Mouse (Mus musculus) hematopoietic stem cell, adult 5-6 weeks (primary cell): ENCODE data around the gene Ormdl3. TPM values are rescaled to one million over a fixed set of nuclear protein-coding genes. Genes with fewer than 3 reads are reported as not detected.

Experiments used
- ATAC-seq, 2 experiments: fragments of 125-278 bp in 1 of 2; replicated peaks in 1 of 2; 2 replicates each; pipeline ENCODE4 v1.8.0; 2016 to 2017; ENCODE audit warnings: inconsistent platforms in 2 of 2, mild to moderate bottlenecking in 2 of 2, moderate number of reproducible peaks in 2 of 2, low read depth in 1 of 2, moderate TSS enrichment in 1 of 2; ENCODE audit not compliant: low FRiP score in 2 of 2, poor library complexity in 2 of 2, severe bottlenecking in 2 of 2, insufficient read depth in 1 of 2, low TSS enrichment in 1 of 2
- total RNA-seq: library from RNA; stranded (forward); fragments of 172-1452, 232-1000 nt; gene quantifications from 2 replicates; pipeline ENCODE4 v1.2.3, GENCODE M21; 2017

Gene Ormdl3
- total RNA-seq, 1 experiment from 2014 or later: 28.1 TPM

DNA sequence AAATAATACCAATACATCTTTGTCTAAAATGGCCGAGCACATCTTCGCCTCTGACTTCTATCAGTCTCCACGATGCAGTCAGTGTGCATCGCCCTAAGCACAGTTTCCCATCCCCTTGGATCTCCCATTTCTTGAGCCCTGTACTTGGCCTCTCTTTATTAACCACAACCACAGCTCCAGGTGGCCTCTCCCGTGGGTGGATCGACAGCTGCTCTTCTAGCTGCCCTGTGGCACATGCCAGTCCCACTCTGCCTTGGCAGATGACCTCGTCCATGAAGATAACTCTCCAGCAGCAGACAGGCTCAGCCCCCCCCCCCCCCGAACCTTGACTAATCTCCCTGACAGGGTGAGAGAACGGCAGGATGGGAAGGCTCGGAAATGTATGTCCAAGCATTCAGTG lies 8.3 kb upstream of the Ormdl3 start:
- ATAC-seq: no peak

DNA sequence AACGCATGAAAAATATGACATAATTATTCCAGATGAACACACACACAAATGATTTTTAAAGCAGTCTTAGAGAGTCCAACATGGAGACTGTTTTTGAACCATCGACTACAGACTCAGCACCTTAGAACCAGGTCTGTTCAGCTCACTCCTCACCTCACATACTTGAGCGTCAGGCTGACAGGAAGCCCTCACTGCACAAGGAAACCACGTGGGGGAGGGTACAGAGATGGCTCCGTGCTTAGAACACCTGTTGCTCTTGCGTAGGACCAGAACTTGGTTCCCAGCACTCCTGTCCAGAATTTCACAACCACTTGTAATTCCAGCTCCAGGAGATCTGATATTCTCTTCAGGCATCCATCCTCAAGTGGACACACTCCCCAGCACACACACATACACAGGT lies 7.9 kb upstream of the Ormdl3 start:
- ATAC-seq: no peak

DNA sequence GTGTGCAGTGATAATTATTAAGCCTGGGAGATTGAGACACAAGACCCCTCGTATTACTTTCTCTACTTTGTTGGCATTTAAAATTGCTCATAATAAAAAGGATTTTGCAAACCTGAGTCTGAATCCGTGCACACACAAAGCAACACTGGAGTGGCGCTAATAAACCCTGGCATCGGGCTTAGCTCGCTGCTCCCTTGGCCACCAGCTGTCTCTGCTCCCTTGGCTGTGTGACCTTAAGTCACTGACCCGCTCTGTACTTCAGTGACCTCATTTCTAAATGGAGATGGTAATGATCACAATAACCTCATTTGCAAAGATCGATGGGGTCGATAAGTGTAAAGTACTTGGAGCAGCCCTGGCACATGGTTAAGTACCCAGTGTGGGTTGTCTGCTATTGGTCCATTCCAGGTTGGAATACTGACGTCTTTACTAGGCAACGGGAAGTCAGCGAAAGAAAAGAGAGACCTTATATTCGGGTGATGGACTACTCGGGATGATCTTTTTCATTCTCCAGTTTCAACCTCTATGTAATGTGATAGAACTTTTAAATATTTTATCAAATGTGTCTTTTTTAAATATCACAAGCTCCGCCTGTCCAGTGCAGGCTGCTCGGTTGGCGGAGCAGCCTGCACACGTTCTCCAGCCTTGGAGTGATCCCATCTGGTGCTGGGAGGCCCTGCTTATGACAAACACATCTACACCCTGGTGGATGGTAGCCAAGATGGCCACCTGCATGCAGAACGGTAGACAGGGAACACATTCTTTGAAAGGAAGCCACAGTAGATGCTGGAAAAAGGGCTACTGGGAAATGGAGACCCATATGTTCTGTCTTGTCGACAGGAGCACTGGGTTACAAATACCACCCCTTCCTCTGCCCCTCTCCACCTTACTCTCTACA lies 3.6 kb upstream of the Ormdl3 start:
- ATAC-seq: no peak

DNA sequence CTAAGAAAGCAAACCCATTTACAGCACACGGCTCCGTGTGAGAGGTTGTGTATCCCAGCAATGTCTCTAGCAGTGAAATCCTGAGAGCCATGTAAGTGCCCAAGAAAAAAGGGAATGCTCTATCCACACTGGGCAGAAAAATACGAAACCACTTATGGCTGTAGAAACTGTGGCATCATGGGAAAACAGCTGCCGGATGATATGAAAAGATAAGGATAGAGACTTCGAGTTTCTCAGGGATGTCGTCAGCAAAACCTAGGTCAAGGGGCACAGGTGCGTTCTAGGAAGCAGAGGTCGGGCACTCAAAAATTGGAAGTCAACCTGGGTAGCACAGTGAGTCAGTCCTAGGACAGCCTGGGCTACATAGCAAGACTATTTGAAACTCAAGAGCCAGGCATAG lies 2.1 kb upstream of the Ormdl3 start:
- ATAC-seq: no peak

DNA sequence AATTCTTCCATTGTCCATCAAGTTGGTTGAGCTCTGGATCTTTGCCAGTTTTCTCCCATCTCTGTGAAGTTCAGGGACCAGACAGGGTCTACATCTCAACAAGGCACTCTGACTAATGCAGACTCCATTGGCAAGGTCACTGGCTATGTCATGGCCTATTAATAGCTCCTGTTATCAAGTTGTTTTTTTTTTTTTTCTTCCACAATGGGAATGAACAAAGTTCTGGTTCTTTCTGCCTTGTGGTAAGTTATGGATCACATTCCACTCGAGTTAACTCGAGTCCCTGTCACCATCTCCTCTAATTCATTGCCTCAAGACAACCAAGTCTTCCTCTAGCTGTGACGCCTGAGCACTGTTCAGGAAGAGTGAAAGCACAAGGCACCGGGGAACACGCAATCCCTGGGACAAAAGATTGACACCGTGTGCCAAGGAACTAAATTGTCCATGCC lies 1.7 kb upstream of the Ormdl3 start:
- ATAC-seq: no peak

DNA sequence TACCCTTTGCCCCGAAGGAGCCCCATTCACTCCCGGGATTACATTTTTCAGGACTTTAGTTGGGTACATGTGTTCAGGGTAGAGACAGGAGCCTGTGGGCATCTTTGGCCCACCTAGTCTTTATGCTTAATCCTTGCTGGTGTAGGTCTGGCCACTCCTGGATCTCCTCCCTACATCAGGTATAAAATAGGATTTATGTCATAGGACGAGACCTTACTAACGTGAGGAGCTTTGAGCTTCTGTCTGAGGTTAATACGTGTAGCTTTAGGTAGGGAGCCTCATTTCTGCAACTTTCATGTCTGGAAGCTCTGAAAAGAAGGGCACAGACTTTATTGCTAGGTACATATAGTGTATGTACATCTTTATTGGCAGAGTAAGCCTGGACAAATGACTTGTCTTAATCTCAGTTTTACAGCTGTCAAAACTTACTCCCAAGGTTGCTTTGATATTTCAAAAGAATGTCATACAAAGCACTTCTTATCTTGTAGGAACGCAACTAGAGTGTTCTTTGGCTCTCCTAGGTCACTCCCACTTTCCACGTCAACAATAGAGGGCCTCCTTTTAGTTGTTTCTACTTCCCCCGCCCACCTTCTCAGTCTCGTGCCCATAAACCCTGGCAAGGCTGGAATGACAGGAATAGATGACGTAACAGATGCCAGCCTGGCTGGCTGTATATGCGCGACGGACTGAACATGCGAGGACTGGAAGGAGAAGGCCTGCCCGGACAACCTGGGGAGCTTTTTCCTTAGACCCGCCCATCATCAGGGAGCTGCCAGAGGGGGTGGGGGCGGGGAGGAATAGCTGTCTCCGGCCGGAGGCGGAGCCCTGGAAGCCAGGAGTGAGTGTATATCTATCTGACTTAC lies 747 bp upstream of the Ormdl3 start:
- peak; percentile 64 to 77 for ATAC-seq

DNA sequence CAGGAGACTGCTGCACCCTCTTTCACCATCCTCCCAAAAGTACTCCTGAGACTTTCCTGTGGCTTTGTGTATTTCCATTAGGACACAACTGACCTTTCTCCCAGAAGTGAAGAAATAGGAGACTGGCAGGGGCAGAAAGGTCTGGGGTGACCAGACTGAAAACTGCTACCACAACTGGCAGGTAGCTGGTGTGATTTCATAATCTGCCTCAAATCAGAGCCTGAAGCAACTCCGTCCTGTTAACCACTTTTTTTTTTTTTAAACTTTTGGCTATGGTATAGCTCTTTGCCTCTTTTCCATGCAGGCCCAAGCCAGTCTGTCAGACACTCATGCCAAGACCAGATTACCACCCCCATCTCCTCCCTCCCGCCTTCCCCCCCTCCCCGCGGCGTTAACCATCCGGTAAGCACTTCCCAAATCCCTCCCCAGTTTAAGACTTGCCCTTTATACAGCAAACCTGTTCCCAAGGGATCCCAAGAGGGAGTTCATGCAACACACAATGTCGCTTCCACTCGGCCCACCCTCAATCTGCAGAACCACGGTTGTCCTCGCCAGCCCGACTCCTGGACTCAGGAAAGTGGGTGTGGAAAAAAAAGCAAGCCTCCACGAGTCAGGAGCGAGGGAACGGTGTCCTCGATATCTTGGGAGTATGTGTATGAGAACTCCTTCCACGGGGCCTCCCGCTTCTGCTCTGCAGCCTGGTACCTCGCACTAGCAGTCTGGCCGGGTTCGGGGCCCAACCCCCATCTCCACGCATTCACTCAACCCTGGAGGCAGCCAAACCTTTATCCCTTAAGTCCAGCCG lies 879 bp downstream of the Ormdl3 start:
- no peak for ATAC-seq

DNA sequence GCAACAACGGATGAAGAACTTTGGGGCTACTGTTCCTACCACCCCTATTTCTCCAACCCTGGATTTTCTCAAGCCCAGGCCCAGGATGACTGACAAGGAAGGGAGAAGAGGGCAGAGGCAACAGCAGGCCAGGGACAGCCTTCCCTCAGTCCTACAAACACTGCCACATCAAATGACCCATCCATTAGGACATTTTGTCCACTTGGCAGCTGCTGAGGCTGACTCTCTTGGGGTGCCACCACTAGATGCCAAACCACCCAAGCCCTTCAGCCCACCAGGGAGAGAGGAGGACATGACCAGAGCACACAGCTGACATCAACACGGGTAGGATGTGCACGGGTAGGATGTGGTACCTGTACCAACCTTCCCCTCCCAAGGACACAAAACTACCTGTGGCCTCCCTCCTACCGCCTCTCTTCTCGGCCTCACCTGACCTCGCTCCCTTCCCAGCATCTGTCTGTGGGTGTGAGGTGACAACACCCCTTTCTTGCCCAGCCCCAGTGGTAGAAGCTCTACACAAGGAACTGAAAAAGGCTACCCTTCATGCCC lies 2.5 kb downstream of the Ormdl3 start:
- ATAC-seq: no peak

DNA sequence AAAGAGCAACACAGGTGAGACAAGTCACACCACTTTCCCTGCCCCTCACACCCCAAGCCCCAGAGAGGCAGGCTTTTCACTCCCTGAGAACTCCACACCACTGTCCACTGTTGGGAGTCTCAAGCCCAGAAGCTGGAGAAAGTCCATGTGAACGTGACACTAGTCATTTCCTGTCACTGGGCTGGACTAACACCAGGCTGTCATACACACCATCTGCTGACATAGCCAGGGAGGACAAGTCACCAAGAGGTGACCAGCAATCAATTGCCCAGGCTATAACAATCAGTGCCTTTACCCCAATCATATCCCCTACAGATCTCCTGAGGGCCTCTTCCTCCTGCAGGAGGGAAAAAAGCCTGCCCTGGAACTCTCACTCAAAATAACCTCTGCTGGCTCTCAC lies 3.0 kb downstream of the Ormdl3 start:
- ATAC-seq: no peak

DNA sequence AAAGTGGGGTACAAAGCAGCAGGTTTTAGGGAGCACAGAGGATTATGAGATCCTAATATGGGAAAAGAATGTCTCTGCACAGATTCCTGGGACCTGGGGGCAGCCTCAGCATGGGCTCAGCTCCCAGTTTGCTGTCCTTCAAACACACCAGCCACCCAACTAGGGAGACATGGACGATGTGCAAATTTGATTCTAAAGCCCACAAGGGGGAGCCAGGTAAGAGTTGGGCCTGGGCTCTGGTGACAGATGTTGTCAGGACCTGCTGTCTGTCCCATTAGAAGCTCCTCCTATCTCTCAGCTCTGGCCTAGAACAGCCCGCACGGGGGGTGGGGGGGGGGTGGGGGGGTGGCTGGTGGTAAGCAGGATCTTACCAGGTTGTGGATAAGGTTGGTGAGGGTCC lies 3.6 kb downstream of the Ormdl3 start:
- ATAC-seq: no peak

DNA sequence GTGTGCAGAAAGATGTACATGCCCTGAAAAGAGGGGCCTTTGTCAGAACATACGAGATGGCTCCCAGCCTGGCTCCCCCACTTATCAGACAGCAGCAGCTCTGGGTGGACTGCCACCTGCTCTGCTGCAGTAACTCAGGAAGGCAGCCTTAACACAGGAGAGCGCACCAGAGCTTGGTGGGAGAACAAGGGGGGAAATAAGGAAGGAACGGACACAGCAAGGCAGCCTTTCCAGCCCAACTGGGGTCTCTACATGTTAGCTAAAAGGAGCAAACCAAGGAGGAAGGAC lies 4.0 kb downstream of the Ormdl3 start:
- no peak for ATAC-seq

DNA sequence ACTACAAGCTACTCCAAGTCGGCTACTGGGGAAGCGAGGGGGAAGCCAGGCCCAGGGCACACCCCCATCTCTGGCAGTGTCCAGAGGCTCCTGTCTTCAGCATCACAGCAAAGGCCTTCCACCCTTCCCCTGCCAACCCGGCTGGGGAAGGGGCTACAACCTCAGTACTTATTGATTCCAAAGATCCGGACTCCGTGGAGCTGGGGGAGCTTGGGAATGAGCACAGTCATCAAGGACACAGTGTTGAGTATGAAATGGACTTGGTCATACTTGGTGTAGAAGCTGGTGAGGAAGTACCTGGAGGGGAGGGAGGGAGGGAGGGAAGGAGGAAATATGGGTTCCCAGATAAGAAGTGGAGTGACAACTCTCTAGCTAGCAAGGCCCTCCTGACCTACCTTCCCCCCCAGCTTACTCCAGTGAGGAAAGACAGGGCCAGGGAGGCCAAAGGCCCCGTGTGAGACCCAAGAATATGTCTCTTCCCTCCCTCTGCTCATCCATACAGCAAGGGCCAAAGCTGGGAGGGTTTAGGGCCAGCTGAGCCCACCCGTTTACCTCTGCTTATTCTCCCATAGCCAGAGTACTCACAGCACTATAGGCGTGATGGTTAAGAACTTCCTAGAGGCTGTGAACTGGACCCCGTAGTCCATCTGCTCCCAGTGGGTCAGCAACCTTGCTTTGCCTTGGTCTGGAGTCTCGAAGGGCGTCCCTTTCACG lies 4.5 kb downstream of the Ormdl3 start:
- peak; percentile 24 to 47 for ATAC-seq

DNA sequence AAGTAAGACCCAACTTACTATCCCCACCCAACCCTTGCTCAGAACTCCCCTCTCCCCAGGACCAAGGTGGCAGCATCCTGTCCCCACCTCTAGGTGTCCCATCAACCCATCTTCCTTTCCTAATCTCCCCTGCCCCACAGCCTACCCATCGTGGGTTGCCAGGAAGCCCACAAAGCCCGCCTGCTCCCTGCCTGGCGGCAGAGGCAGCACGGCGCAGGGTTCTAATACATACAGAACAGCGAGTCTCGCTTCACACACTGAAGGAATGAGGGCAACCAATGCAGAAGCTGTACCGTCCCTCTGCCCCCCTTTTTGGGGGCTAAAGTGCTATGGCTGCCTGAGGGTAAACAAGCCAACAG lies 5.2 kb downstream of the Ormdl3 start:
- ATAC-seq: 0 out of 4 replicates have a peak, but pooled peaks of 1 of the 2 experiments have one; percentile 1

DNA sequence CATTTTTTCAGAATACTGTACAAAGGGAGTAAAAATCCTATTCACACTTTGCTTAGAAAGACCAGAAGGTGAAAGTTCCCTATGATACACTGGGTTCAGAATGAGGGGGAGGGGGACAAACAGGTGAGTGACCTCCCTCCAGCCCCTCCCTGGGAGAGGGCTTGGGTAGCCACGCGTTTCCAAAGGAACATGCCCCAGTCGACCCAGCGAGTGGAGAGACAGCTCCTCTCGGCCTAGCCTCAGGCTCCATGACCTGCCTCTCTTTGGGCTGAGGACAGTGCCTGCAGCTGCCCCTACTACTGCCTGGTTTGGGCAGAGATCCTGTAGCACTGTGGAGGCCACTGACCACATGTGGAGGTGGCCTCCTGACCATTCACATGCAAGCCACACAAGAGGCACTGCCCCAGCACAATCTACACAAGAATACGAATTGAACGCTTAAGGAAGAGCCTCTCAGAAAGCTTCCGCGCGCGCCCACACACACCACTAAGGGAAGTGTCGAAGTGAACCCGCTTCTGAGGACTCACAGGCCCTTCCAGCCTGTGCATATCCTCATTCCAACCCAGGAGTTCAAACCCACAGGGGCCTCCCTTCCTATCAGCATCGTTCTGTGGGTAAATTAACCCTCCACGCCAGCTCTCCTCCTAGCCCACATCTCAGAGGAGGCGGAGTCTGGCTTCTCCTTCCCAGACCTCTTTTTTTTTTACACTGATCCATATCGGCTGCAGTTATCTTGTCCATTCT lies 5.7 kb downstream of the Ormdl3 start:
- peak; percentile 14 to 49; a peak in 3 of 4 replicates for ATAC-seq

DNA sequence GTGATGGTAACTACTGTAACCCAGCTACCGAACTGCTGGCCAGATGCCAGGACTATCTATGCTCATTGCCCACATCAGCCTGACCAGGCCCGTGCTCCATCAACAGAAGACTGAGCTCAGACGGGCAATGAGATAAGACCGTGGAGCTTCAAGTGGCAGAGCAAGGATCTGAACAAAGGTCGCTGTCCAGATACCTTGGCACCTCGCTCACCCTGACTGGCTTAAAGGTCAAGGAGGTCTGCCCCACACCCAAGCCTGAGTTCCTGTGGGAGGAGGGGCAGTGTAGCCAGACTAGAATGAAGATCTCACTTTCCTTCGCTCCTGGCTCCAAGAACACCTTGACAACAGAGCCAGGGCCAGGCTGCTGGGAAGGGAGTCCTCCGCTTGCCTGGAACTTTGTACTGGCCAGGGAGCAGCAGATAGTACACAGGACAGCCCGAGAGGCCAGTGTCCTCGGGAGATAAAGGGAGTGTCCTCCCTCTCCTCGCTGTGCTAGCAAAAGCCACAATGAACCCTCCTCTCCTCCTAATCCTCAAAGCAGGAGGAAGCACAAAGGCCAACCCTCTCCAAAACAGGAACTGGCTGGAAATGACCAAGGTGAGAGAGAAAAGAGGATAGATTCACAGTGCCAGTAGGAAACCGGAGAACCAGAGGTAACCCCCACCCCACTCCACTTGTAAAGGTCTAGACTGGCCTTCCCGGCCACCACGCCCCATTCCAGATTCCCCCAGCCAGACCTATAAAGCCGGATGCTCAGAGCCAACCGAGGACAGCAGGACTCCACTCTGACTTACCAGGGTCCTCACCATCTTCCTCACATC lies 6.7 kb downstream of the Ormdl3 start:
- ATAC-seq: peak in 1 of 2 experiments; percentile 17; a peak in 1 of 4 replicates

DNA sequence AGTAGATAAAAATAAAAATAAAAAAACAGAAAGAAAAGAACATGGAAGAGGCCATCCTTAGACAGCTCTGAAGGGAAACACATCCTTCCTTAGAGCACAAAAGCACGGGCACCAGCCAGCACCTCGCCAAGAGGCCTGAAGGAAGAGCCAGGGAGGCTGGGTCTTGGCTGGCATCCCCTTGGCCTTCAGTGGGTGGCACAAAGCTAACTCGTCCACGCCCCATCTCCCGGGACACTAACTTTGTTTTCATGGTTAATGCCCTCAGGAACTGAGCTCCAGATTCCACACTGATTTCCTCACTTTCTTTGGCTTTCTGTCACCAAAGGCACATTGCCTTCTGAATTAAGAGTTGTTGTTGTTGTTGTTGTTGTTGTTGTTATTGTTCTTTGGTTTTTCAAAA lies 9.4 kb downstream of the Ormdl3 start:
- no peak for ATAC-seq
